Mouse (Mus musculus): ENCODE measurements around the gene Gpr155.

The Gpr155 gene

GRCm38 (mm10) chr2:73386356-73387046 lies at the start of gene Gpr155:
Gene Gpr155 (minus strand): TSS chr2:73386572.
- DNase-seq (ENCODE audit: low read depth, low spot score) = peak; percentile 97

- no peak for DNase-seq (ENCODE audit: low read depth, low spot score)
Measured at GRCm38 (mm10) chr2:73435847-73436246, 49.5 kb upstream of the Gpr155 start.

GRCm38 (mm10) chr2:73431959-73432396 lies 45.6 kb upstream of the Gpr155 start:
- no peak for DNase-seq (ENCODE audit: low read depth, low spot score)

- peak; percentile 43 for DNase-seq (ENCODE audit: low read depth, low spot score)
Measured at GRCm38 (mm10) chr2:73428803-73429468, 42.6 kb upstream of the Gpr155 start.

- peak; percentile 38 for DNase-seq (ENCODE audit: low read depth, low spot score)
Measured at GRCm38 (mm10) chr2:73427293-73427692, 40.9 kb upstream of the Gpr155 start.

GRCm38 (mm10) chr2:73425822-73426221 lies 39.5 kb upstream of the Gpr155 start:
- DNase-seq (ENCODE audit: low read depth, low spot score) = no peak

- DNase-seq (ENCODE audit: low read depth, low spot score) = no peak
Measured at GRCm38 (mm10) chr2:73419730-73420129, 33.4 kb upstream of the Gpr155 start.

- no peak for DNase-seq (ENCODE audit: low read depth, low spot score)
Measured at GRCm38 (mm10) chr2:73419285-73419684, 32.9 kb upstream of the Gpr155 start.

GRCm38 (mm10) chr2:73415892-73416291 lies 29.5 kb upstream of the Gpr155 start:
- DNase-seq (ENCODE audit: low read depth, low spot score) = no peak

- no peak for DNase-seq (ENCODE audit: low read depth, low spot score)
Measured at GRCm38 (mm10) chr2:73410076-73410475, 23.7 kb upstream of the Gpr155 start.

- no peak for DNase-seq (ENCODE audit: low read depth, low spot score)
Measured at GRCm38 (mm10) chr2:73407662-73408061, 21.3 kb upstream of the Gpr155 start.

GRCm38 (mm10) chr2:73406336-73406915 lies 20.1 kb upstream of the Gpr155 start:
- no peak for DNase-seq (ENCODE audit: low read depth, low spot score)

GRCm38 (mm10) chr2:73404980-73405379 lies 18.6 kb upstream of the Gpr155 start:
- no peak for DNase-seq (ENCODE audit: low read depth, low spot score)

GRCm38 (mm10) chr2:73404442-73404841 lies 18.1 kb upstream of the Gpr155 start:
- DNase-seq (ENCODE audit: low read depth, low spot score) = no peak

GRCm38 (mm10) chr2:73403385-73404013 lies 17.1 kb upstream of the Gpr155 start:
- DNase-seq (ENCODE audit: low read depth, low spot score) = no peak

GRCm38 (mm10) chr2:73401689-73402088 lies 15.3 kb upstream of the Gpr155 start:
- no peak for DNase-seq (ENCODE audit: low read depth, low spot score)

GRCm38 (mm10) chr2:73397476-73397875 lies 11.1 kb upstream of the Gpr155 start:
- DNase-seq (ENCODE audit: low read depth, low spot score) = no peak

GRCm38 (mm10) chr2:73396828-73397325 lies 10.5 kb upstream of the Gpr155 start:
- no peak for DNase-seq (ENCODE audit: low read depth, low spot score)

- no peak for DNase-seq (ENCODE audit: low read depth, low spot score)
Measured at GRCm38 (mm10) chr2:73395516-73395915, 9.1 kb upstream of the Gpr155 start.

GRCm38 (mm10) chr2:73394476-73394875 lies 8.1 kb upstream of the Gpr155 start:
- no peak for DNase-seq (ENCODE audit: low read depth, low spot score)

- DNase-seq (ENCODE audit: low read depth, low spot score) = no peak
Measured at GRCm38 (mm10) chr2:73392772-73393171, 6.4 kb upstream of the Gpr155 start.

- DNase-seq (ENCODE audit: low read depth, low spot score) = no peak
Measured at GRCm38 (mm10) chr2:73389951-73390350, 3.6 kb upstream of the Gpr155 start.
